Mouse (Mus musculus) heart, embryonic 10.5 days (tissue): ENCODE results near the gene Smu1. TPM values are rescaled to one million over a fixed set of nuclear protein-coding genes. Genes with fewer than 3 reads are reported as not detected.

Source experiments
- DNase-seq: peaks from one replicate; pipeline ENCODE4 v3.0.0-alpha.2; 2017; ENCODE audit warnings: low spot score
- H3K27ac ChIP-seq: fragments of 300-500 bp; sonication (generic); 2 replicates; pipeline ENCODE4 v1.5.1; 2016; ENCODE audit warnings: mild to moderate bottlenecking
- H3K27me3 ChIP-seq: fragments of 300-500 bp; sonication (generic); 2 replicates; pipeline ENCODE4 v1.6.1; 2016; ENCODE audit warnings: mild to moderate bottlenecking; ENCODE audit not compliant: poor library complexity, insufficient read depth, severe bottlenecking
- H3K36me3 ChIP-seq: fragments of 300-500 bp; sonication (generic); 2 replicates; pipeline ENCODE4 v1.6.1; 2016; ENCODE audit warnings: mild to moderate bottlenecking, moderate library complexity
- H3K4me1 ChIP-seq: fragments of 300-500 bp; sonication (generic); 2 replicates; pipeline ENCODE4 v1.6.1; 2016; ENCODE audit warnings: mild to moderate bottlenecking
- H3K4me3 ChIP-seq: fragments of 300-500 bp; sonication (generic); 2 replicates; pipeline ENCODE4 v1.5.1; 2016; ENCODE audit warnings: mild to moderate bottlenecking, moderate library complexity
- H3K9me3 ChIP-seq: fragments of 300-500 bp; sonication (generic); 2 replicates; pipeline ENCODE4 v1.6.1; 2016; ENCODE audit warnings: mild to moderate bottlenecking, moderate library complexity
- WGBS: fragments of 180-500 bp; shearing (Covaris S2); methylation state at CpG from one replicate; pipeline ENCODE4 v1.1.7; 2016; 5-methylcytosine and 5-hydroxymethylcytosine counted together
- polyA plus RNA-seq: library from polyadenylated mRNA; unstranded; fragments of >200 nt; fragmentation: Nextera tagmentation; extraction: Ambion mirVana; gene quantifications from 2 replicates; pipeline ENCODE4 v1.2.1, GENCODE M21; 2016

Gene Smu1
- polyA plus RNA-seq, 1 experiment from 2014 or later: 158 TPM

GRCm38 (mm10) chr4:40725141-40725540, 32.6 kb downstream of the Smu1 start:
- no peaks in the 10 kb centered on the region for H3K9me3 ChIP-seq
- H3K4me1 ChIP-seq: peaks cover 8% of the 10 kb centered on the region; the same call in 1 of the 2 replicates
- no peak for DNase-seq
- 85% methylated on average over 7 of the region's 7 CpGs for WGBS
- H3K27me3 ChIP-seq: no peaks in the 10 kb centered on the region
- peak overlapping the region; percentile 5; the same call in 1 of the 2 replicates for H3K4me3 ChIP-seq
- H3K27ac ChIP-seq: no peak overlapping the region
- peaks cover 57% of the 10 kb centered on the region for H3K36me3 ChIP-seq

- Histone ChIP-seq H3K4me1 (peaks cover 8% of the 10 kb centered on the region; the same call in 1 of the 2 replicates), H3K27ac (peak overlapping the region; percentile 100), H3K27me3 (no peaks in the 10 kb centered on the region), H3K36me3 (peaks cover 36% of the 10 kb centered on the region), H3K4me3 (peak overlapping the region; percentile 90), H3K9me3 (no peaks in the 10 kb centered on the region)
- DNase-seq: peak; percentile 93
- under 1% methylated on average over 57 of the region's 62 CpGs for WGBS
These were observed 34.8 kb downstream of the Smu1 start for GRCm38 (mm10) chr4:40722687-40723460.

GRCm38 (mm10) chr4:40722011-40722666, 35.6 kb downstream of the Smu1 start, which contains the start of gene Dnaja1:
TSS of gene Dnaja1 (plus strand) at chr4:40722150.
- no peaks in the 10 kb centered on the region for H3K27me3 ChIP-seq
- H3K4me1 ChIP-seq: peaks cover 8% of the 10 kb centered on the region; the same call in 1 of the 2 replicates
- WGBS: under 1% methylated on average over 54 of the region's 54 CpGs
- no peaks in the 10 kb centered on the region for H3K9me3 ChIP-seq
- H3K4me3 ChIP-seq: peak within 1 kb of the TSS; percentile 90
- H3K27ac ChIP-seq: peak within 1 kb of the TSS; percentile 100
- DNase-seq: peak; percentile 96
- H3K36me3 ChIP-seq: peaks cover 29% of the 10 kb centered on the region

GRCm38 (mm10) chr4:40720910-40721309, 36.8 kb downstream of the Smu1 start:
- Histone ChIP-seq H3K27me3 (no peaks in the 10 kb centered on the region), H3K4me3 (no peak overlapping the region), H3K36me3 (peaks cover 17% of the 10 kb centered on the region), H3K4me1 (peaks cover 8% of the 10 kb centered on the region; the same call in 1 of the 2 replicates), H3K27ac (peak overlapping the region; percentile 100; the same call in 1 of the 2 replicates), H3K9me3 (no peaks in the 10 kb centered on the region)
- 94% methylated on average over 8 of the region's 8 CpGs for WGBS
- no peak for DNase-seq

GRCm38 (mm10) chr4:40717141-40717540, 40.6 kb downstream of the Smu1 start:
- WGBS: 82% methylated on average over 3 of the region's 3 CpGs
- no peaks in the 10 kb centered on the region for H3K9me3 ChIP-seq

GRCm38 (mm10) chr4:40703710-40704275, 53.9 kb downstream of the Smu1 start:
- Histone ChIP-seq H3K27ac (peak overlapping the region; percentile 97), H3K4me3 (peak overlapping the region; percentile 77), H3K27me3 (no peaks in the 10 kb centered on the region), H3K9me3 (no peaks in the 10 kb centered on the region), H3K4me1 (peaks cover 13% of the 10 kb centered on the region; the same call in 1 of the 2 replicates), H3K36me3 (no peaks in the 10 kb centered on the region)
- WGBS: 39% methylated on average over 9 of the region's 9 CpGs
- no peak for DNase-seq

More at GRCm38 (mm10) chr4:40717141-40717540, 40.6 kb downstream of the Smu1 start:
- Histone ChIP-seq H3K36me3 (no peaks in the 10 kb centered on the region), H3K27ac (no peak overlapping the region), H3K4me3 (no peak overlapping the region), H3K27me3 (no peaks in the 10 kb centered on the region), H3K4me1 (peaks cover 8% of the 10 kb centered on the region; the same call in 1 of the 2 replicates)
- DNase-seq: no peak

- Histone ChIP-seq H3K4me1 (peaks cover 13% of the 10 kb centered on the region; the same call in 1 of the 2 replicates), H3K27me3 (no peaks in the 10 kb centered on the region), H3K9me3 (no peaks in the 10 kb centered on the region), H3K36me3 (no peaks in the 10 kb centered on the region), H3K4me3 (peak within 1 kb of the TSS; percentile 77), H3K27ac (peak within 1 kb of the TSS; percentile 97)
- WGBS: under 1% methylated on average over 42 of the region's 42 CpGs
- peak; percentile 98 for DNase-seq
These were observed 54.7 kb downstream of the Smu1 start, which contains the start of gene Aptx for GRCm38 (mm10) chr4:40702797-40703709. TSS of gene Aptx (minus strand) at chr4:40703194.

- Histone ChIP-seq H3K27ac (peak overlapping the region; percentile 97; the same call in 1 of the 2 replicates), H3K9me3 (no peaks in the 10 kb centered on the region), H3K27me3 (no peaks in the 10 kb centered on the region), H3K36me3 (peaks cover under 1% of the 10 kb centered on the region; the same call in 1 of the 2 replicates), H3K4me3 (peak overlapping the region; percentile 77), H3K4me1 (peaks cover 13% of the 10 kb centered on the region; the same call in 1 of the 2 replicates)
- no peak for DNase-seq
- 86% methylated on average over 3 of the region's 3 CpGs for WGBS
These were observed 55.9 kb downstream of the Smu1 start for GRCm38 (mm10) chr4:40701796-40702195.

GRCm38 (mm10) chr4:40700216-40700615, 57.5 kb downstream of the Smu1 start:
- H3K27ac ChIP-seq: no peak overlapping the region
- no peak overlapping the region for H3K4me3 ChIP-seq
- 76% methylated on average over 8 of the region's 8 CpGs for WGBS
- peaks cover 12% of the 10 kb centered on the region for H3K36me3 ChIP-seq
- no peaks in the 10 kb centered on the region for H3K9me3 ChIP-seq
- no peak for DNase-seq
- H3K4me1 ChIP-seq: peaks cover 13% of the 10 kb centered on the region; the same call in 1 of the 2 replicates
- no peaks in the 10 kb centered on the region for H3K27me3 ChIP-seq

GRCm38 (mm10) chr4:40697059-40697458, 60.7 kb downstream of the Smu1 start:
- Histone ChIP-seq H3K4me3 (no peak overlapping the region), H3K27me3 (no peaks in the 10 kb centered on the region), H3K36me3 (peaks cover 41% of the 10 kb centered on the region), H3K4me1 (peaks cover 4% of the 10 kb centered on the region; the same call in 1 of the 2 replicates), H3K27ac (no peak overlapping the region), H3K9me3 (no peaks in the 10 kb centered on the region)
- DNase-seq: no peak
- 74% methylated on average over 7 of the region's 7 CpGs for WGBS

- H3K27me3 ChIP-seq: no peaks in the 10 kb centered on the region
- 88% methylated on average over 11 of the region's 11 CpGs for WGBS
- no peak for DNase-seq
- no peaks in the 10 kb centered on the region for H3K9me3 ChIP-seq
- no peak overlapping the region for H3K27ac ChIP-seq
- no peaks in the 10 kb centered on the region for H3K4me1 ChIP-seq
- peaks cover 79% of the 10 kb centered on the region for H3K36me3 ChIP-seq
- no peak overlapping the region for H3K4me3 ChIP-seq
These were observed 66.6 kb downstream of the Smu1 start for GRCm38 (mm10) chr4:40691100-40691499.
